Mouse (Mus musculus): ENCODE data around the gene Adamts3. TPM values are rescaled to one million over a fixed set of nuclear protein-coding genes. Genes with fewer than 3 reads are reported as not detected.

Gene Adamts3
- polyA plus RNA-seq, 1 experiment = 0.12 TPM

DNA sequence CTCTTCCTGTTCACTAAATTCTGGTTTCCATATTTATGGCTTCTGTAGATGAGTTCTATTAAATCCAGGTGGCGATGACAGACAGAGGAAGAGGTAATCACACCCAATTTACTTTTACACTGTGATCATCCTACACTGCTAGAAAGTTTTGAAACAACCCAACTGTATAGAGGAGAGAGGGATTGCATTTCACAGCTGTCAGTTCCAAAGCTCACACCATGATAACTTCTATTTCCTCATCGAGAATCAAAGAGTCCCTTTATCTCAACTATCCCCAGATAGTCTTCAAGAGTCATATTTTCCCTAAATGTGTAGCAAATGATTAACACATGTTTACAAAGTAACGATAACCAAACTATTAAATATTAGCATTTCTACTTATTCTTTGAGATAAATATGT lies 152.7 kb downstream of the Adamts3 start:
- no peak overlapping the region for H3K4me3 ChIP-seq
- no peaks in the 10 kb centered on the region for H3K79me2 ChIP-seq (ENCODE audit: control insufficient read depth, insufficient read depth)
- no peak overlapping the region for H3K4me2 ChIP-seq (ENCODE audit: low read depth)
- H3K36me3 ChIP-seq (ENCODE audit: control insufficient read depth, insufficient read depth) = no peaks in the 10 kb centered on the region
- no peak overlapping the region for H3ac ChIP-seq (ENCODE audit: control insufficient read depth, insufficient read length)
- no peak for TF ChIP-seq TCF12 (IDR thresholded peaks at IDR 0.05; ENCODE audit: insufficient read depth, poor library complexity, severe bottlenecking)
- TF ChIP-seq CEBPB (IDR thresholded peaks at IDR 0.05; ENCODE audit: insufficient read depth, poor library complexity, severe bottlenecking) = no peak
- no peak for TF ChIP-seq POLR2A (IDR thresholded peaks at IDR 0.05; ENCODE audit: insufficient read length, low read depth)
- TF ChIP-seq POLR2AphosphoS2 (IDR thresholded peaks at IDR 0.05; ENCODE audit: insufficient read length, low read depth) = no peak
- no peak for TF ChIP-seq MAX (IDR thresholded peaks at IDR 0.05; ENCODE audit: low read depth)
- no peak for TF ChIP-seq TCF3 (IDR thresholded peaks at IDR 0.05; ENCODE audit: insufficient read length, low read depth)
- no peak for TF ChIP-seq MYOD1 (IDR thresholded peaks at IDR 0.05; ENCODE audit: control insufficient read depth in 1 of 3, insufficient read length in 2 of 3, low read depth in 2 of 3)
- TF ChIP-seq USF1 (IDR thresholded peaks at IDR 0.05; ENCODE audit: low read depth) = no peak
- no peak for TF ChIP-seq REST (IDR thresholded peaks at IDR 0.05; ENCODE audit: insufficient read depth, insufficient read length)
- TF ChIP-seq MYOG (IDR thresholded peaks at IDR 0.05; ENCODE audit: control insufficient read depth in 1 of 3, insufficient read depth in 1 of 3, insufficient read length in 2 of 3, low read depth in 2 of 3) = no peak
- no peak for TF ChIP-seq E2F4 (IDR thresholded peaks at IDR 0.05; ENCODE audit: insufficient read depth)
- TF ChIP-seq SRF (IDR thresholded peaks at IDR 0.05; ENCODE audit: control insufficient read depth, insufficient read length, low read depth) = no peak
- H3K27me3 ChIP-seq (ENCODE audit: control insufficient read depth, insufficient read depth, insufficient read length) = no peaks in the 10 kb centered on the region

DNA sequence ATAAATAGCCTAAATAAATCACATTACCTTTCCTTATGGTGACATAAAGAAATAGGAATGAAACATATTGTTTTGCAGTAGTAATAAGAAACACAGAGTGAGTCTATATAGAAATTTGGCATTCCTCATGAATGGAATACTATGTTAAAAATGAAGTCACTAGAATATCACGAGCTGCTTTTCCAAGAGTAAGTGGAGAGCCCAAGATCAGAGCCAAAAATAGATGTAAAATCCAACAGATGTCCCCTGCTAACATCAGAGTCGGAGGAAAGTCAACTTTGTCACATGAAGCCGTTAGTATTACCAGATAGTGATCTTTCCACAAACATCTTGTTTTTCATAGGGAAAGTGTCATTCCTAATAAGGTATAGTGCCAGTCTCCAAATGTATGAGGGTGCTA lies 155.0 kb downstream of the Adamts3 start:
- H3K79me2 ChIP-seq (ENCODE audit: control insufficient read depth, insufficient read depth) = no peaks in the 10 kb centered on the region
- H3K27me3 ChIP-seq (ENCODE audit: control insufficient read depth, insufficient read depth, insufficient read length) = no peaks in the 10 kb centered on the region
- H3K4me3 ChIP-seq = no peak overlapping the region
- no peak overlapping the region for H3ac ChIP-seq (ENCODE audit: control insufficient read depth, insufficient read length)
- no peaks in the 10 kb centered on the region for H3K36me3 ChIP-seq (ENCODE audit: control insufficient read depth, insufficient read depth)
- no peak overlapping the region for H3K4me2 ChIP-seq (ENCODE audit: low read depth)
- TF ChIP-seq MAX (IDR thresholded peaks at IDR 0.05; ENCODE audit: low read depth) (no peak), POLR2AphosphoS2 (IDR thresholded peaks at IDR 0.05; ENCODE audit: insufficient read length, low read depth) (no peak), TCF12 (IDR thresholded peaks at IDR 0.05; ENCODE audit: insufficient read depth, poor library complexity, severe bottlenecking) (no peak), MYOD1 (IDR thresholded peaks at IDR 0.05; ENCODE audit: control insufficient read depth in 1 of 3, insufficient read length in 2 of 3, low read depth in 2 of 3) (no peak), MYOG (IDR thresholded peaks at IDR 0.05; ENCODE audit: control insufficient read depth in 1 of 3, insufficient read depth in 1 of 3, insufficient read length in 2 of 3, low read depth in 2 of 3) (no peak), USF1 (IDR thresholded peaks at IDR 0.05; ENCODE audit: low read depth) (no peak), E2F4 (IDR thresholded peaks at IDR 0.05; ENCODE audit: insufficient read depth) (no peak), REST (IDR thresholded peaks at IDR 0.05; ENCODE audit: insufficient read depth, insufficient read length) (no peak), CEBPB (IDR thresholded peaks at IDR 0.05; ENCODE audit: insufficient read depth, poor library complexity, severe bottlenecking) (no peak), SRF (IDR thresholded peaks at IDR 0.05; ENCODE audit: control insufficient read depth, insufficient read length, low read depth) (no peak), POLR2A (IDR thresholded peaks at IDR 0.05; ENCODE audit: insufficient read length, low read depth) (no peak), TCF3 (IDR thresholded peaks at IDR 0.05; ENCODE audit: insufficient read length, low read depth) (no peak)

GRCm38 (mm10) chr5:89727497-89728057 lies 155.6 kb downstream of the Adamts3 start:
- no peaks in the 10 kb centered on the region for H3K79me2 ChIP-seq (ENCODE audit: control insufficient read depth, insufficient read depth)
- no peak overlapping the region for H3ac ChIP-seq (ENCODE audit: control insufficient read depth, insufficient read length)
- no peaks in the 10 kb centered on the region for H3K36me3 ChIP-seq (ENCODE audit: control insufficient read depth, insufficient read depth)
- H3K27me3 ChIP-seq (ENCODE audit: control insufficient read depth, insufficient read depth, insufficient read length) = no peaks in the 10 kb centered on the region
- no peak overlapping the region for H3K4me3 ChIP-seq
- TF ChIP-seq USF1 (IDR thresholded peaks at IDR 0.05; ENCODE audit: low read depth) = no peak
- no peak for TF ChIP-seq SRF (IDR thresholded peaks at IDR 0.05; ENCODE audit: control insufficient read depth, insufficient read length, low read depth)
- TF ChIP-seq E2F4 (IDR thresholded peaks at IDR 0.05; ENCODE audit: insufficient read depth) = no peak
- TF ChIP-seq TCF12 (IDR thresholded peaks at IDR 0.05; ENCODE audit: insufficient read depth, poor library complexity, severe bottlenecking) = no peak
- TF ChIP-seq MYOD1 (IDR thresholded peaks at IDR 0.05; ENCODE audit: control insufficient read depth in 1 of 3, insufficient read length in 2 of 3, low read depth in 2 of 3) = no peak
- TF ChIP-seq TCF3 (IDR thresholded peaks at IDR 0.05; ENCODE audit: insufficient read length, low read depth) = no peak
- TF ChIP-seq MAX (IDR thresholded peaks at IDR 0.05; ENCODE audit: low read depth) = no peak
- no peak for TF ChIP-seq CEBPB (IDR thresholded peaks at IDR 0.05; ENCODE audit: insufficient read depth, poor library complexity, severe bottlenecking)
- TF ChIP-seq POLR2AphosphoS2 (IDR thresholded peaks at IDR 0.05; ENCODE audit: insufficient read length, low read depth) = no peak
- TF ChIP-seq REST (IDR thresholded peaks at IDR 0.05; ENCODE audit: insufficient read depth, insufficient read length) = no peak
- TF ChIP-seq MYOG (IDR thresholded peaks at IDR 0.05; ENCODE audit: control insufficient read depth in 1 of 3, insufficient read depth in 1 of 3, insufficient read length in 2 of 3, low read depth in 2 of 3) = no peak
- no peak for TF ChIP-seq POLR2A (IDR thresholded peaks at IDR 0.05; ENCODE audit: insufficient read length, low read depth)
- H3K4me2 ChIP-seq (ENCODE audit: low read depth) = no peak overlapping the region

DNA sequence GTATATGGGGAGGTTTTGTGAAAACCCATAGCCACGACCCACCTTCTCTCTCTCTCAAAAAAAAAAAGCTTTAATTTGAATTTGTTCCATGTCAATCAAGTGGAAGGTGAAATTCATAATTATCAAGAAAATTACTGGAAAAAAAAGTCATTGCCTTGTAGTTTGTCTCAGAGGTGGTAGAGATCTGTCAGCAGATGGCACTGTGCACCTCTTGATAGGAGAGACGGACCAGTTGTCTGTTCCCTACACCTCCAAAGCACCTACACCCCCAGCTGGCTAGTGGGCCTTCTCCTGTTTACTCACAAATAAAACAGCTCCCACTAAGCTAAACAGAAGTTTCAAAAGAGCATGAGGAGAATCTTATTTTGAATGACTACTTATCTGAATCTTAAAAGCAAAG lies 168.6 kb downstream of the Adamts3 start:
- no peak for TF ChIP-seq MYOD1 (IDR thresholded peaks at IDR 0.05; ENCODE audit: control insufficient read depth in 1 of 3, insufficient read length in 2 of 3, low read depth in 2 of 3)
- TF ChIP-seq MAX (IDR thresholded peaks at IDR 0.05; ENCODE audit: low read depth) = no peak
- no peak for TF ChIP-seq REST (IDR thresholded peaks at IDR 0.05; ENCODE audit: insufficient read depth, insufficient read length)
- no peak for TF ChIP-seq TCF3 (IDR thresholded peaks at IDR 0.05; ENCODE audit: insufficient read length, low read depth)
- TF ChIP-seq MYOG (IDR thresholded peaks at IDR 0.05; ENCODE audit: control insufficient read depth in 1 of 3, insufficient read depth in 1 of 3, insufficient read length in 2 of 3, low read depth in 2 of 3) = no peak
- TF ChIP-seq POLR2A (IDR thresholded peaks at IDR 0.05; ENCODE audit: insufficient read length, low read depth) = no peak
- no peak for TF ChIP-seq E2F4 (IDR thresholded peaks at IDR 0.05; ENCODE audit: insufficient read depth)
- no peak for TF ChIP-seq SRF (IDR thresholded peaks at IDR 0.05; ENCODE audit: control insufficient read depth, insufficient read length, low read depth)
- no peak for TF ChIP-seq POLR2AphosphoS2 (IDR thresholded peaks at IDR 0.05; ENCODE audit: insufficient read length, low read depth)
- TF ChIP-seq CEBPB (IDR thresholded peaks at IDR 0.05; ENCODE audit: insufficient read depth, poor library complexity, severe bottlenecking) = no peak
- TF ChIP-seq USF1 (IDR thresholded peaks at IDR 0.05; ENCODE audit: low read depth) = no peak
- TF ChIP-seq TCF12 (IDR thresholded peaks at IDR 0.05; ENCODE audit: insufficient read depth, poor library complexity, severe bottlenecking) = no peak
- H3K79me2 ChIP-seq (ENCODE audit: control insufficient read depth, insufficient read depth) = no peaks in the 10 kb centered on the region
- no peaks in the 10 kb centered on the region for H3K27me3 ChIP-seq (ENCODE audit: control insufficient read depth, insufficient read depth, insufficient read length)
- H3ac ChIP-seq (ENCODE audit: control insufficient read depth, insufficient read length) = no peak overlapping the region
- H3K4me2 ChIP-seq (ENCODE audit: low read depth) = no peak overlapping the region
- no peaks in the 10 kb centered on the region for H3K36me3 ChIP-seq (ENCODE audit: control insufficient read depth, insufficient read depth)
- H3K4me3 ChIP-seq = no peak overlapping the region

Measured in myocyte (in vitro differentiated cells).